Mouse (Mus musculus) neural tube, embryonic 14.5 days (tissue): ENCODE measurements around the gene Calm1. TPM values are rescaled to one million over a fixed set of nuclear protein-coding genes. Genes with fewer than 3 reads are reported as not detected.
"Not testable (repeated sequence)": the region's sequence is repeated elsewhere in the genome, so short reads cannot be mapped to it uniquely, and the experiment has no call there.

Experiments
- ATAC-seq: fragments of 200-750 bp; cut with Nextera tagmentation; 2 replicates; pipeline ENCODE4 v1.8.0; 2017; ENCODE audit warnings: low read depth, mild to moderate bottlenecking, moderate TSS enrichment, moderate library complexity
- H3K27ac ChIP-seq: fragments of 300-500 bp; sonication (generic); 2 replicates; pipeline ENCODE4 v1.5.1; 2014; ENCODE audit warnings: low read depth, mild to moderate bottlenecking, control low read depth, low read length, moderate library complexity, mixed read lengths
- H3K27me3 ChIP-seq: fragments of 300-500 bp; sonication (generic); 2 replicates; pipeline ENCODE4 v1.6.1; 2014; ENCODE audit warnings: low read length; ENCODE audit not compliant: control insufficient read depth, insufficient read depth
- H3K36me3 ChIP-seq: fragments of 300-500 bp; sonication (generic); 2 replicates; pipeline ENCODE4 v1.6.1; 2014; ENCODE audit warnings: low read length, mixed read lengths; ENCODE audit not compliant: control insufficient read depth, insufficient read depth
- H3K4me1 ChIP-seq: fragments of 300-500 bp; sonication (generic); 2 replicates; pipeline ENCODE4 v1.6.1; 2014; ENCODE audit warnings: low read length; ENCODE audit not compliant: control insufficient read depth, insufficient read depth
- H3K4me2 ChIP-seq: fragments of 300-500 bp; sonication (generic); 2 replicates; pipeline ENCODE4 v1.6.1; 2014; ENCODE audit warnings: mild to moderate bottlenecking, low read depth, low read length, control low read depth
- H3K4me3 ChIP-seq: fragments of 300-500 bp; sonication (generic); 2 replicates; pipeline ENCODE4 v1.5.1; 2014; ENCODE audit warnings: low read depth, low read length, control low read depth, mixed read lengths
- H3K9ac ChIP-seq: fragments of 300-500 bp; sonication (generic); replicated peaks from 2 replicates; pipeline ENCODE4 v1.6.1; 2014; ENCODE audit warnings: low read depth, mild to moderate bottlenecking, control low read depth, low read length, mixed read lengths
- H3K9me3 ChIP-seq: fragments of 300-500 bp; sonication (generic); 2 replicates; pipeline ENCODE4 v1.6.1; 2016; ENCODE audit warnings: low read length; ENCODE audit not compliant: control insufficient read depth
- WGBS: fragments of 180-500 bp; shearing (Covaris S2); extraction: QIAGEN DNeasy Blood & Tissue Kit; methylation state at CpG from one replicate; pipeline ENCODE4 v1.1.7; 2014; 5-methylcytosine and 5-hydroxymethylcytosine counted together
- polyA plus RNA-seq: library from polyadenylated mRNA; unstranded; fragments of >200 nt; fragmentation: Nextera tagmentation; extraction: Ambion mirVana; gene quantifications from 2 replicates; pipeline ENCODE4 v1.2.1, GENCODE M21; 2014

The Calm1 gene
- polyA plus RNA-seq, 1 experiment from 2014 or later = 2,846 TPM

DNA sequence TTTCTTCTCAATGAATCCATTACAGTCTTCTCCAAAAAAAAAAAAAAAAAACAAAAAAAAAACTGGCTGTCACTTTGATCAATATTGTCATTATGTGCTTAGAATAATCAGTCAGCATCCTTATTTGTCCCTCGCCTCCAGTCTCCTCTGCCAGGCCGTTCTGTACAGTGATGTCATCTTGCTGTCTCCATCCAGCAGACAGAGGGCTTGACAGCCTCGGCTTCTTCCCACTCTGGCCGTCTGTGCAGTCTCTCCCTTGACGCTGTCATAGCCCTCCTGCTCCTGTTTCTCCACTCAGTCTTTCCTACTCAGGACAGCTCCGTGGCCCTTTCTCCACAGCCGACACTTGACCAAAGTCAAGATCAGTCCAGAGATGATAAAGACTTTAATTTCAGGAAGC is 26.8 kb upstream of the Calm1 start:
- H3K36me3 ChIP-seq = no peaks in the 10 kb centered on the region
- ATAC-seq = no peak
- H3K27ac ChIP-seq = no peak overlapping the region
- H3K4me2 ChIP-seq = no peak overlapping the region
- H3K27me3 ChIP-seq = no peaks in the 10 kb centered on the region
- no peaks in the 10 kb centered on the region for H3K9me3 ChIP-seq
- H3K9ac ChIP-seq = no peak overlapping the region
- WGBS = 65% methylated on average over 7 of the region's 7 CpGs
- H3K4me1 ChIP-seq = peaks cover 9% of the 10 kb centered on the region; the same call in 1 of the 2 replicates
- H3K4me3 ChIP-seq = no peak overlapping the region

DNA sequence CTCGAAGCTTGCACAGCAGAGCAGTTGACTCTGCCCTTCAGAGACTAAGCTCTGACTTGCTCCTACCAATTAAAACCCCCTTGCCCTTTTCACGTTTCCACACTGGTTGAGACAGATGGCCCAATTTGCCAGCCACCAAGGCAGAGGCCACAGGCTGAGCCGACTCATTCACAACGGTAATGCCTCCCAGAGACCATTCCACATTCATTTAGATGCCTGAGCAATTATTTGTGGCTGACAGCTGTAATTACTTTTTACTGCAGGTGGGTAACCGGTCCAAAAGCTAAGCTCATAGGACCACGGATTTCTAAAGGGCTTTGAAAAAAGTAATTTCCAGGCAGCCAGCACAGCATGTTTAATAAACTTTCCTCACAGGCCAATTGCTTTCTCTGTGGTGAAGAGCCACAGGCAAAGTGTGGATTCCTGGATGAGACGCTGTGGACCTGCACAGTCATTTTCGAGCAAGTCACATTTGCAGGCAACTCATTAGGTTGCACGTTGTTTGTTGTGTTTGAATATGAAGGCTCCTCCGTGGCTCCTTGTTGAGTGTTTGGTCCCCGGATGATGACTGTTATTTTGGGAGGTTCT is 22.7 kb upstream of the Calm1 start:
- ATAC-seq = peak; percentile 89
- Histone ChIP-seq H3K36me3 (no peaks in the 10 kb centered on the region), H3K27me3 (no peaks in the 10 kb centered on the region), H3K4me3 (no peak overlapping the region), H3K4me1 (peaks cover 6% of the 10 kb centered on the region; the same call in 1 of the 2 replicates), H3K9ac (no peak overlapping the region; the same call in 1 of the 2 replicates), H3K4me2 (no peak overlapping the region), H3K27ac (peak overlapping the region; percentile 44), H3K9me3 (no peaks in the 10 kb centered on the region)
- 19% methylated on average over 11 of the region's 11 CpGs for WGBS

DNA sequence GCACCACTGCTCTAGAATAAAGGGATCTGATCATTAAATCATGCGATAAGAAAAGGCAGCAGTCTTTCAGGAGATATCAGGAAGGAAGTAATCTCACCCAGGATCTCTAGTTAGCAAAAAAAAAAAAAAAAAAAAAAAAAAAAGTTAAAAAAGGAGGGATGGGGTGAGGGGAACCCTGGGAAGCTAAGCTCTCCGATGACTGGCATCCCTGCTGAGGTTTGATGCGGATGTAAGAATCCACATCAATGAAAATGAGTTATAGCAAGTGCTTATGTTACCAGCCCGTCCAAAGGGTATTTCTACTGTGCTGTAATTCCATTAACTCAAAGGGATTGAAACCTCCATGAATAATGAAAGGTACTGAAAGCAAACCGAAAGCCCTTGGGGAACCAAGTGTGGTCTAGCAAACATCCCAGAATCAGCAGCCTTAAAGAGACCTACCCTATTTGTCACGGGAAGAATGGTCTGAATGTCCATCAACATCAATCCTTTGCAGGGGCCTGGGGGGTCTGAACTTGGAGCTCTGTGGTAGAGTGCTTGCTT is 20.3 kb upstream of the Calm1 start:
- Histone ChIP-seq H3K4me3 (no peak overlapping the region), H3K36me3 (no peaks in the 10 kb centered on the region), H3K9me3 (no peaks in the 10 kb centered on the region), H3K27me3 (no peaks in the 10 kb centered on the region), H3K27ac (no peak overlapping the region), H3K4me2 (no peak overlapping the region), H3K4me1 (peaks cover 6% of the 10 kb centered on the region; the same call in 1 of the 2 replicates), H3K9ac (no peak overlapping the region)
- 24% methylated on average over 6 of the region's 6 CpGs for WGBS
- no peak for ATAC-seq

DNA sequence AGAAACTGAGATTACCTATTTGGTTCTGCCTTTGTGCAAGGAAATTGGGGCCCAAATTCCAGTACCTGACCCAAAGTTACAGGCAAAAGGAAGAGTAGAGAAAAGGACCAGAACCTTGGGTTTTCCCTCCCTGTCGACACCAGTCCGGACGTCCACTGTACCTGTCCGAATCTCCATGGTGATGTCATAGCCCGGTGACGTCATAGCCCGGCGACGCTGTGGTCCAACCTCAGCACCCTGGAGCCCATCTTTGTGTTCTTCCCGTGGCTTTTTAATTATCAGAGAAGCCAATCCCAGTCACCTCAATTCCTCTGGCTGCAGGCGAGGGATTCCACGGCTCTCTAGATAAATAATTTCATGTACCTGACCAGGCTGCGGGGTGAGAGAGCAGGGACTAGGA is 18.4 kb upstream of the Calm1 start:
- no peak for ATAC-seq
- Histone ChIP-seq H3K4me2 (no peak overlapping the region), H3K9ac (no peak overlapping the region), H3K4me3 (no peak overlapping the region), H3K27ac (no peak overlapping the region), H3K27me3 (no peaks in the 10 kb centered on the region), H3K36me3 (no peaks in the 10 kb centered on the region), H3K4me1 (peaks cover 6% of the 10 kb centered on the region; the same call in 1 of the 2 replicates), H3K9me3 (no peaks in the 10 kb centered on the region)
- WGBS = 93% methylated on average over 13 of the region's 13 CpGs

DNA sequence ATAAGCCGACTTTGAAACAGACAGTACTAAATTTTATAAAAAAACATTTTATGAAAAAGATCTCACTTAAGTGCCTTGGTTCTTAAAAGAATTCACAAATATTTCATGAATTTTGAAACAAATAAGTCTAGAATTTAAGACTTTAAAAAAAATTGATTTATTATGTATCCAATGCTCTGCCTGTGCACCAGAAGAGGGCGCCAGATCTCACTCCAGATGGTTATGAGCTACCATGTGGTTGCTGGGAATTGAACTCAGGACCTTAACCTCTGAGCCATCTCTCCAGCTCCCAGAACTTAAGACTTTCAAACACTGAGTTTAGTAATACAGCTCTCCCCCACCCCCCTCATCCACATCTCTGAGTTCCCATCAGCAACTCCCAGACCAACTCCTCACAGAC is 16.6 kb upstream of the Calm1 start:
- no peak for ATAC-seq
- Histone ChIP-seq H3K9me3 (no peaks in the 10 kb centered on the region), H3K4me2 (no peak overlapping the region), H3K4me1 (peaks cover 7% of the 10 kb centered on the region; the same call in 1 of the 2 replicates), H3K9ac (no peak overlapping the region), H3K4me3 (no peak overlapping the region), H3K36me3 (no peaks in the 10 kb centered on the region), H3K27me3 (no peaks in the 10 kb centered on the region), H3K27ac (no peak overlapping the region)
- WGBS = 93% methylated on average over 2 of the region's 2 CpGs

DNA sequence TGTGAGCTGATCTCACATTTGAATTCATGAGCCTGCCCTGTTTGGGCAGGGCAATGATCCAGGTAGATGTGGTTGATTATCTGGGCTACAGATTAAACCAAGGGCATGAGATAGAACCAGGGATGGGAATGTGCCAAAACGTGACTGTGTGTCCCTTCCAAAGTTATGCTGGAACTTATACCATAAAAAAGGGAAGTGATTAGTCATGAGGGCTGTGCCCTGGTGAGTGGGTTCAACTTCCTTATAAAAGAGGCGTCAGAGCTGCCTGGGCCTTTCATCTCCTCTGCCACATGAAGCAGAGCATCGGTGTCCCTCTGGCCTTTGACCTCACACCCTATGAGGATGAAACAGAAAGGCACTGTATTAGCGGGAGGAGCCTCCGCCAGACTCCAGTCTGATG is 15.3 kb upstream of the Calm1 start:
- no peak overlapping the region for H3K4me3 ChIP-seq
- no peak overlapping the region for H3K27ac ChIP-seq
- WGBS = 73% methylated on average over 5 of the region's 5 CpGs
- H3K27me3 ChIP-seq = no peaks in the 10 kb centered on the region
- no peak overlapping the region for H3K9ac ChIP-seq
- no peak for ATAC-seq
- no peaks in the 10 kb centered on the region for H3K36me3 ChIP-seq
- peaks cover 7% of the 10 kb centered on the region; the same call in 1 of the 2 replicates for H3K4me1 ChIP-seq
- no peaks in the 10 kb centered on the region for H3K9me3 ChIP-seq
- no peak overlapping the region for H3K4me2 ChIP-seq

DNA sequence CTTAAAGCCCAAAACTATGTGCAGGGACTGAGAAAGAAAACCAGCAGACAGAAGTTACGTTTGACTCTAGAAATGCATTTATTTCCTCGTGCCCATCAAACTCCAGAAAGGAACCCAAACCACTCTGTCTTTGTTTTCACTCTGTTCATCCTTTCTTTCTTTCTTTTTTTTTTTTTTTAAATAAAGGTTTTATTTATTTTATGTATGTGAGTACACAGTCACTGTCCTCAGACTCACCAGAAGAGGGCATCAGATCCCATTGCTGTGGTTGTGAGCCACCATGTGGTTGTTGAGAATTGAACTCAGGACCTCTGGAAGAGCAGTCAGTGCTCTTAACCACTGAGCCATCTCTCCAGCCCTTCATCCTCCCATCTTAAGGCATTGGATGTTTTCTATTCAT is 14.3 kb upstream of the Calm1 start:
- not testable (repeated sequence) for H3K27me3 ChIP-seq, H3K4me2 ChIP-seq, H3K27ac ChIP-seq, ATAC-seq, H3K36me3 ChIP-seq, H3K4me3 ChIP-seq, H3K4me1 ChIP-seq, H3K9ac ChIP-seq, H3K9me3 ChIP-seq
- WGBS = 90% methylated on average over 2 of the region's 2 CpGs

DNA sequence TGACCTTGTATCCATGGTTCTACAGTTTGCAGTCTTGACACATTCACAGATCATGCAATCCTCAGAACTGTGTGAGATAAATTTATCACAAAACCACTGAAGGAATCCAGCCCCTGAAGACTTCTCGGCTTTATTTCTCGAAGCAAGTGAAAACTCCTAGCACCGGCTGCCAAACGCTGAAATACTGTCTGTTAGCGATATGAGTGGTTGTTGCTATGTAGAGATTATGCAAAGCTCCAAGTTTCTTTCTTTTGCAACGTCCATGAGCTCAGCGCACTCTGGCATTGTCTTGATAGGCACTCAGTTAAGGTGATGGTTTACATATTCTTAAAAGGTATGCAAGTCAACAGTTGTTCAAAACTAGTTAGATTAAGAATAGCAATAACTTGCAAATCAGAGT is 13.3 kb upstream of the Calm1 start:
- H3K4me2 ChIP-seq = peak overlapping the region; percentile 95; the same call in 1 of the 2 replicates
- H3K9ac ChIP-seq = peak overlapping the region; percentile 1; the same call in 1 of the 2 replicates
- no peaks in the 10 kb centered on the region for H3K36me3 ChIP-seq
- H3K9me3 ChIP-seq = no peaks in the 10 kb centered on the region
- H3K27me3 ChIP-seq = no peaks in the 10 kb centered on the region
- ATAC-seq = no peak
- H3K4me3 ChIP-seq = no peak overlapping the region
- H3K4me1 ChIP-seq = peaks cover 7% of the 10 kb centered on the region; the same call in 1 of the 2 replicates
- peak overlapping the region; percentile 100; the same call in 1 of the 2 replicates for H3K27ac ChIP-seq
- WGBS = 61% methylated on average over 7 of the region's 7 CpGs

DNA sequence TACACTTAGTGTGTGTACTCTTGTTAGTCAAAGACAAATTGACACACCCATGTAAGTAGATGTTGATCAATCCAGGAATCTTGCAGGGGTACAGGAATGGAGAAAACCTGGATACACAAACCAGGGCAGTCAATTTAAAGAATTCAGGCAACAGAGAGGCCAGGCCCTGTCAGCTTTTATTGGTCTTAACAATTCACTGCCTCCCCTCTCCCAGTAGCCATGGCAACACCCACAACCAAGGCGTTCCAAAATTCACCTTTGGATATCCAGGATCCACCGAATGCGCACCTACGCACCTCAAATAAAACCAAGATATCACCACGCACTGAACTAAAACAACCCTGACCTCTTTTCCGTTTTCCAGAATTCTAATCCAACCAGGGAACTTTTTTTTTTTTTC is 12.9 kb upstream of the Calm1 start:
- no peaks in the 10 kb centered on the region for H3K9me3 ChIP-seq
- no peak for ATAC-seq
- no peaks in the 10 kb centered on the region for H3K36me3 ChIP-seq

More for the DNA sequence above, 12.9 kb upstream of the Calm1 start:
- Histone ChIP-seq H3K4me2 (peak overlapping the region; percentile 95), H3K4me3 (peak overlapping the region; percentile 56), H3K9ac (peak overlapping the region; percentile 86), H3K27me3 (no peaks in the 10 kb centered on the region), H3K27ac (peak overlapping the region; percentile 100), H3K4me1 (peaks cover 7% of the 10 kb centered on the region; the same call in 1 of the 2 replicates)
- WGBS = 3% methylated on average over 6 of the region's 6 CpGs
